Mouse (Mus musculus) neutrophil, adult 5-6 weeks (primary cell): ENCODE data around the gene Ryr3. TPM values are rescaled to one million over a fixed set of nuclear protein-coding genes. Genes with fewer than 3 reads are reported as not detected.

Experiments
- ATAC-seq: fragments of 151-379, 151-347 bp; 2 replicates; pipeline ENCODE4 v1.8.0; 2017; ENCODE audit warnings: mild to moderate bottlenecking, moderate TSS enrichment; ENCODE audit not compliant: insufficient number of reproducible peaks, poor library complexity, low FRiP score, severe bottlenecking; ENCODE audit errors: extremely low read depth
- total RNA-seq: library from RNA; stranded (forward); fragments of 200-1000 nt; gene quantifications from 2 replicates; pipeline ENCODE4 v1.2.3, GENCODE M21; 2017

Ryr3 gene
- total RNA-seq, 1 experiment from 2014 or later, result under 0.01 TPM

GRCm38 (mm10) chr2:112826571-112826970 lies 390.3 kb downstream of the Ryr3 start:
- ATAC-seq, result no peak

GRCm38 (mm10) chr2:112822721-112823120 lies 394.2 kb downstream of the Ryr3 start:
- no peak for ATAC-seq

- no peak for ATAC-seq
Observed at GRCm38 (mm10) chr2:112819059-112819458, 397.8 kb downstream of the Ryr3 start.

GRCm38 (mm10) chr2:112816976-112817375 lies 399.9 kb downstream of the Ryr3 start:
- ATAC-seq, result no peak

GRCm38 (mm10) chr2:112815960-112816359 lies 400.9 kb downstream of the Ryr3 start:
- ATAC-seq, result no peak

- ATAC-seq, result no peak
Observed at GRCm38 (mm10) chr2:112812637-112813402, 404.1 kb downstream of the Ryr3 start.

GRCm38 (mm10) chr2:112806015-112806414 lies 410.9 kb downstream of the Ryr3 start:
- no peak for ATAC-seq

GRCm38 (mm10) chr2:112799995-112800353 lies 416.9 kb downstream of the Ryr3 start:
- ATAC-seq, result no peak

- ATAC-seq, result no peak
Observed at GRCm38 (mm10) chr2:112799351-112799994, 417.4 kb downstream of the Ryr3 start.

GRCm38 (mm10) chr2:112781631-112782030 lies 435.3 kb downstream of the Ryr3 start:
- ATAC-seq, result no peak

GRCm38 (mm10) chr2:112774762-112775161 lies 442.1 kb downstream of the Ryr3 start:
- ATAC-seq, result no peak

- ATAC-seq, result no peak
Observed at GRCm38 (mm10) chr2:112767665-112768064, 449.2 kb downstream of the Ryr3 start.

GRCm38 (mm10) chr2:112765046-112765445 lies 451.9 kb downstream of the Ryr3 start:
- ATAC-seq, result no peak

- ATAC-seq, result no peak
Observed at GRCm38 (mm10) chr2:112764274-112764673, 452.6 kb downstream of the Ryr3 start.

- no peak for ATAC-seq
Observed at GRCm38 (mm10) chr2:112762006-112762405, 454.9 kb downstream of the Ryr3 start.

GRCm38 (mm10) chr2:112761196-112761913 lies 455.5 kb downstream of the Ryr3 start:
- no peak for ATAC-seq

- ATAC-seq, result no peak
Observed at GRCm38 (mm10) chr2:112760692-112761091, 456.2 kb downstream of the Ryr3 start.

GRCm38 (mm10) chr2:112759678-112760077 lies 457.2 kb downstream of the Ryr3 start:
- no peak for ATAC-seq

- ATAC-seq, result no peak
Observed at GRCm38 (mm10) chr2:112758732-112759131, 458.2 kb downstream of the Ryr3 start.

GRCm38 (mm10) chr2:112753316-112753715 lies 463.6 kb downstream of the Ryr3 start:
- ATAC-seq, result no peak
